Mouse (Mus musculus) right cerebral cortex, postnatal 4 days (tissue): ENCODE data around the gene Atg101.

Source experiments
- DNase-seq: peaks from one replicate; pipeline ENCODE4 v3.0.0-alpha.2; 2022

Gene Atg101

DNA sequence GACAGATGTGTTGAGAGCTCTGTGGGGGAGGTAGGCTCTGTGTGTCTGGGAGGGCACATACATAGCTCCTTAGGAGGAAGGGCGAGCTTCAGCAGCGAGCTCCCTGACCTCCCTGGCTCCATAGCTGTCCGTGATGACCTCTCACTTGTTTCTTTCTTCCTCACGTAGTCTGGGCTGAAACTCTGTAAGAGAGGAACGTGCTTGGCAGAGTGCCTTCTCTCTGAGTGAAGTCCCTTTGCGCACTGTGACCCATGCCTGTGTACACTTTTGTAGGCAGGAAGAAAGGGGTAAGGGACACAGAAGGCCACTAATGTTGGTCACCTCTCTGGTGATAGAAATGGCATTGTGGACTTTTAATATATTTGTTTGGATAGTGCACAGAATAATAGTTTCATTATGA is 3.3 kb downstream of the Atg101 start:
- DNase-seq, result no peak

DNA sequence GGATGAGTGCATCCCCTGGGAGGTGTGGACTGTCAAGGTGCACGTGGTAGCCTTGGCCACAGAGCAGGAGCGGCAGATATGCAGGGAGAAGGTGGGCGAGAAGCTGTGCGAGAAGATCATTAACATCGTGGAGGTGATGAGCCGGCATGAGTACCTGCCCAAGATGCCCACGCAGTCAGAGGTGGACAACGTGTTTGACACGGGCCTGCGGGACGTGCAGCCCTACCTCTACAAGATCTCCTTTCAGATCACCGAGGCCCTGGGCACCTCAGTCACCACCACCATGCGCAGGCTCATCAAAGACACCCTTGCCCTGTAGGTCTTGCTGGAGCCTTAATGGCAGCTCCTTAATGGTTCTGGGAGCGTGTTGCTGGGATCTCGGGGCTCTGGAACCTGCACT is 6.3 kb downstream of the Atg101 start:
- DNase-seq, result no peak

DNA sequence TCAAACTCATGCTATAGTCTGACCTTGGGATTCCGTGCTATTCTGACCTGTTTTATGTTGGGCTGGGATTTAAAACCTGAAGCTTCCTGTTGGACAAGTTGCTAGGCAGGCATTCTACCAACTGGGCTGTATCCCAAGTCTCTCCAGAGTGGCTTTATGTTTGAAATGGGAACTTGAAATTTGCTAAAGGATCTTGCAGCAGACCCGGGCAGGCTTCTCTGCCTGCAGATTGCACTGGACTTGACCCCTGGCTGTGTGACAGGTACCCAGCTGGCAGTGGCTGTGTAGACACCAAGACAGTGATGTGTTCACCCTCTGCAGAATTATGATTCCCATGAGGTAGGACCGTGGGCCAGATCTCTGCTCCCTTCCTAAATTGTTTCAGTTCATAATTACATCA is 7.9 kb downstream of the Atg101 start:
- no peak for DNase-seq

DNA sequence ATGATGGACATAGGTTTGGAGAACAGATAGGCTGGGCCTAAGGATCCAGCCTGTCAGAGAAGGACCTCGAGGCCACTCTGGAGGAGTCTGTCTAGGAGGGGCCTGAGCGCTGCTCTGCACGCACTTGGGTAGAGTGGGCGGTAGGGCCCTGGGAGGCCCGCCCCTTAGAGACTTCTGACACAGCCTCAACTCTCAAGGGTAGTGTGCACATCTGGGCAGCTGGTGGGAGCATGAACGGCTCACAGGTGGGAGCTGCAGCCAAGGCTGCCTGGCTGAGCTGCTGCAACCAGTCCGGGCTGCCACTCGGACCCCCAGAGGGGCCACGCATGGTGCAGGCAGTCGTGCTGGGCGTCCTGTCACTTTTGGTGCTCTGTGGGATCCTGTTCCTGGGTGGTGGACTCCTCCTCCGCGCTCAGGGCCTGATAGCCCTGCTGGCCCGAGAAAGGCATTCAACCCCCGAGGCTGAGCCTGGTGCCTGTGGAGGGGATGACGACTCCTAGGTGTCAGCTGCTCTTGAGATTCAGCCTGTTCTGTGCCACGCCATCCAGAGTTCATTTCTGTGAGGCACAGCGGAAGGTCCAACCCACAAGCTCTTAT is 9.1 kb downstream of the Atg101 start, which contains the start of gene 6030408B16Rik:
Gene 6030408B16Rik (plus strand): TSS at position 188 of the 597 bp plus-strand sequence.
- no peak for DNase-seq

DNA sequence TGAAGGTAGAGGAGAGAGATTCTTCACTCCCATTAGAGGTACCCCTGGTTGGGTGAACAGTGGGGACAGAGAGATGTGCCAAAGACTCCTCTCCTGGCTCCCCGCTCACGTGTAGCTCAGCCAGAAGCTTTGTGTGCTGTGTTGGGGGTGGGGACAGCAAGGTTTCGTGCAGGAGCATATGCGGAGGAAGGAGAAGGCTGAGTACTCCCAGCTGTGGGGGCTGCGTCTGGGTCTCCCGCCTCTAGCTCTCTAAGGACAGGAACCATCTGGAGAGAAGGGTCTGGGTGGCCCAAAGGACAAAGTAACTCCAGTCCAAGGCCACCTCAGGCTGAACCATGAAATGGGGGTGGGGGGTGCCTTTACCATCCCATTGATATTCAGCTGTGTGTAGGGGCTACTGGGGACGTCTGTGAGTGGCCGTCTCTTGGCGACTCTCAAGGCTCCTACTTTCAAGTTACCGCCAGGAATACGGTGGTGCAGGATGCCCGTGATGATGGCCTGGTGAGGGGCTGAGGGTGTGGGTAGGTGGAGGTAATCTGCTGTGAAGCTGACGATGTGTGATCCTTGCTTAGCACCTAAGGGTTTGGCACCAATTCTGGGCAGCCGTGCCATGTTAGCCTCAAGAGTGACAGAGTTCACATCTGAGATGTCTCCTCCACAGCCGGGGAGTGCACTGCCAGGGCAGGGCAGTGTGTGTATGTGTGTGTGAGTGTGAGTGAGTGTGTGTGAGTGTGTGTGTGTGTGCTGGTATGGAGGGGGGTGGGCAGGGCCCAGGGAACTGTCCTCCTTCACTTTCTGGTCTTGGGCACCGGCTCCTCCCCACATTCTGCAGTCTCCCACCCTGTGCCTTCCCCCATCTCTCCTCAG is 10.2 kb downstream of the Atg101 start:
- no peak for DNase-seq

DNA sequence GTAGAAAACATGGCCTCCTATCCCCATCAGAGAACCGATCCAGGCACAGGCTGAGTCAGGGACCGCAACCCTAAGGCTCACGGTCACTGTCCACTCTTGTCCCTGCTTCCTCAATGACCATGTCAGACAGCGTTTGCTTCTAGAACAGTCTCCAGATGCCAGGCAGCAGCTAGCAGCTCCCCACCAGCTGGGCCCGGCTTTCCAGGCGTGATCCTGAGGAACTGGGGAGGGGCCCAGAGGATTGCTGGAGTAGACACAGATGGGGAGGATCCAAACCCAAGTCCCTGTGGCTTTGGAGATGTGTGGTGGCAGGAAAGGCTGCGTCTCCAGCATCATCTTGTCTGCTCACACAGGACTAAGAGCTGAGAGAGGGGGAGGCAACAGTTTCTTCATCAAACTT is 11.0 kb downstream of the Atg101 start:
- no peak for DNase-seq

DNA sequence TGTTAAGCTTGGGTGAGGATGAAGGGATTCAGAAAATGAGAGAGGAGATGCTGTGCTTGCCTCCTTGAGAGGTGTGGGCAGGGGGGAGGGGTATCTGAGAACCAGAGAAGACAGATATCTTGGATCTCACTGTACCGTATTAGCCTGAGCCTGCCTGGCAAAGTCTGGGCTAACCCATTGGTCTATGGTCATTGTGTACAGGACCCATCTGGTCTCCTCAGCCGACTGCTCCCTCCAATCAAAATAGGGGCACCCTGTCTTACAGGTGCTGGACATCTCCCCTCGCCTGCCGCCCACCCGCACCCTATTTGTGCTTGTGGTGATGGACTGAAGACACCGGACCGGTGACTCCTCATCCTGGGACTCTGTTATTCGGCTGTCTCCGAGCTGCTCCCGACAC is 11.5 kb downstream of the Atg101 start:
- no peak for DNase-seq

DNA sequence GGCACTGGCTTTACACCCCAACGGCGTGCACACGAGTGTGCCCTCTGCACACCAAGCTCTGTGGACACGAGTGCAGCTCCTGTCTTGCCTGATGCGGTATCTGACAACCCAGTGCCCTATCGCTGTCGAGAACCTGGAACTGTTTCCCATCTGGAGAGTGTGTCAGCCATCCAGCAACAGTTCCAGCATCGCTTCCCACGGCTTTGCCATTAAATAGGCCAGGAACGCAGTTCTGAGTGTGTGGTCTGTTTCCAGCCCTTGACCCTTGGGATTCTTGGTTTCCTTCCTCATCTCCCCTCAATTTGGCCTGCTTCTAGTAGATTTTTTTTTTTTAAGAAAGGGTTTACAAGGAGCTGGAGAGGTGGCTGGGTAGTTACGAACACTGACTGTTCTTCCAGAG is 12.0 kb downstream of the Atg101 start:
- DNase-seq, result no peak

DNA sequence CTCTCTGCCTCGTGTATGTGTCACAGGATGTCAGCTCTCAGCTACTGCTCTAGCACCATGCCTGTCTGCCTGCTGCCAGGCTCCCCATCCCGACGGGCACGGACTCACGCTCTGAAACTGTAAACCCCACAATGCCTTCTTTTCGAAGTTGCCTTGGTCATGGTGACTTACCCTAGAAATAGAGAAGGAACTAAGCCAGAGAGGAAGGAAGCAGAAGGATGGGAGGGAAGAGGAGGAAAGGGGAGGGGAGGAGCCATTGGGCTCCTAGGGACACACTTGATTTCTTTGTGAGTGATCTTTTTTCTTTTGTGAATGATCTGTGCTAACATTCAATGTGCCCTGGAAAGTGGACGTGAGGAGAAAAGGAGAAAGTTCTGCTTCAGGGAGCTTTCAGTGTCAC is 13.9 kb downstream of the Atg101 start:
- no peak for DNase-seq

DNA sequence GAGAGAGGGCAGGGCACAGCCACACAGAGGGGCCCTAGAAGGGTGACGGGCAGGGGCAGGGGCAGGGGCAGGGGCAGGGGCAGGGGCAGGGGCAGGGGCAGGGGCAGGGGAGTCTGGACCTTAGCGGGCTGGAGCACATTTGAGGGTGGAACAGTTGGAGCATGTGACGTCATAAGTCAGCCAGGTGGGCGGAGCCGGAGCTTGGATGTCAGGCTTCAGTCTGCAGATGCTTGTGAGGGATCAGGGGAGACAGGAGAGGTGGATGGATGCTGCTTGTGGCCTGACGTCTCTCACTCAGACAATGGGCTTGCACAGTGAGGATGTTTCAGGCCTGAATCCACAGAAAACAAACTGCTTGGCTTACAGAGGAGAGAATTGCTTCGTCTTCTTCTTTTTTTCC is 14.5 kb downstream of the Atg101 start:
- no peak for DNase-seq

DNA sequence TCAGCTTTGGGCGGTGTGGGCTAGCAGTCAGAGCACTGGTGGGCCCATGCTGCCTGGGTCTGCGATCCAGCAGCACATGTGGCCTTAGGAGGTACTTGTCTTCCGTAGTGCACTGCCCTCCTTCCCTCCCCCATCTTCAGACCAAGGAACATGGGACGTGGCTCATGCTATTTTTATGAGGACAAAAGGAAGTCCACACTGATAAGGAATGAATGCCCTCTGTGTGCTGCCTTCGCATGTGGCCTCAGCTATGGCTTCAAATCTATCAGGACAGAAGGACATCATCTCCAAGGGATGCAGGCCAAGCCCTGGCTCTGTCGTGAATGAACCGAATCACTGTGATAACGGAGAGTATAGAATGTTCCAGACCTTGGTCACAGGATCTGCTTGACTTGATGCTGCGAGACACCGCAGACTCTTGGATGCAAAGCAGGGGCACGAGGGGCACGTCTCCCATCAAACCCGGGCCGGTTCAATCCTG is 15.4 kb downstream of the Atg101 start:
- DNase-seq, result no peak

DNA sequence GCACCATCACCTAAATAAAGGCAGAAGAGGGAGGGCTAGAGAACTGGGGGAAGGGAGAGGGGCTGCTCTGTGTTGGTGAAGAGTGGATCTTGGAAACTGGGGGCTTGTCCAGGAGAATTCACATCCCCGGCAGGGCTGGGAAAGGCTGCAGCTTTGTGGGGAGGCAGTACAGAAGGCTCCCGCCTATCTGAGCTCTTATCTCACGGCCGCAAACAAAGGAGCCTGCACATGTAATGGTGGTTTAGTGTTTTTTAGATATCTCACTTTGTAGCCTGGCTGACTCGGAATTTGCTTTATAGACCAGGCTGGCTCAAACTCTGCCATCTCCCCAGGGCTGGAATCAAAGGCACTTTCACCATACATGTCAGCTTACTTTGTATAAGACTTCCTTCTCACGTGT is 16.1 kb downstream of the Atg101 start:
- DNase-seq, result no peak

DNA sequence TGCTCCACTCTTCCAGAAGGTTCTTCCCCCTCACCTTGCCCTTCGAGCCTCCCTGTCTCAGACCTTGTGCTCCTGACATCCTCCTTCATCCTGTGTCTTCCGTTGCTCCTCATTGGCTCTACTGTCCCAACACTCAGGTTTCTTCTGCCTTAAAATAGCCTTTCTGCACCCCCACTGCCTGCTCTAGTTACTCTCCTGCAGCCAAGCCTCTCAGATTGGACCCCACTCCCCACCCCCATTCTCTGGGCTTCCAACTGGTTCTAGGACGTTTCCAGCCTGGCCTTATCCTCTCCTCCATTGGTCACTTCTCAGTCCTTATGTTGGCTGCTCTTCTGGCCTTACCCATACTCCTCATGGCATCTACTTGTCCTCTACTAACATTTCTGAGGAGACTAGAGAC is 18.1 kb downstream of the Atg101 start:
- DNase-seq, result no peak

DNA sequence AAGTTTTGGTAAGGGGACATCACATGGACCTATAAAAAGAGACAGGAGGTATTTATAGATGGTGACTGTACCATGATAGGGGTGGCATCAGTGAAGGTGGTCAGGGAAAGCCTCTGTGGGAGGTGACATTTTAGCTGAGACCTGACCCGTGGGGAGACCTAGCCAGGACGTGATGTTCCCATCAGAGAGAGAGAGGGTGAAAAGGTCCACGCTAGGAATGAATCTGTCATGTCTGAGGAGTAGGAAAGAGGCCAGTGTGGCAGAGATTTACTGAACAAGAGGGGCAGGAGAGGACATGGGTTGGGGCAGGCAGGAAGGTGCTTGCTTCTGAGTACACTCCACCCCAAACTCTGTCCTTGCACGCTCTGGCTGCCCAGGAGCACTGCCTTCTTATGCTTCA is 19.8 kb downstream of the Atg101 start:
- DNase-seq, result no peak

DNA sequence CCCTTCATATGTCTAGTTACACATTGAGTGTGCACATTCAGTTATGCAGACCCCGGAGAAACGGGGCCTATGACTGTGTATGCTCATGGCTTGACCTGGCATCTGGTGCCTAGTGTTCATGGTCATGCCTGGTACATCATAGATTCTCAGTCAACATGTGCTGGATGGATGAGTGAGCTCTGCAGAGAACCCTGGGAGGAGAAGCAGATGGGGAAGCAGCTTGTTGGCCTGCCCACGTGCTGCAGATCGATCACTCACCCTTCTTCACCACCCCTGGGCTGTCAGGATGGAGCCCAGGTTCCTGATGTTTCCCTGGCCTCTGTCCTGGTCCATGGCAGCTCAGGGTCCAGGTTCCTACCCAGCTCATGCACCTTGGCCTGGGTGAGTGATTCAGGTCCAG is 22.4 kb downstream of the Atg101 start:
- no peak for DNase-seq

DNA sequence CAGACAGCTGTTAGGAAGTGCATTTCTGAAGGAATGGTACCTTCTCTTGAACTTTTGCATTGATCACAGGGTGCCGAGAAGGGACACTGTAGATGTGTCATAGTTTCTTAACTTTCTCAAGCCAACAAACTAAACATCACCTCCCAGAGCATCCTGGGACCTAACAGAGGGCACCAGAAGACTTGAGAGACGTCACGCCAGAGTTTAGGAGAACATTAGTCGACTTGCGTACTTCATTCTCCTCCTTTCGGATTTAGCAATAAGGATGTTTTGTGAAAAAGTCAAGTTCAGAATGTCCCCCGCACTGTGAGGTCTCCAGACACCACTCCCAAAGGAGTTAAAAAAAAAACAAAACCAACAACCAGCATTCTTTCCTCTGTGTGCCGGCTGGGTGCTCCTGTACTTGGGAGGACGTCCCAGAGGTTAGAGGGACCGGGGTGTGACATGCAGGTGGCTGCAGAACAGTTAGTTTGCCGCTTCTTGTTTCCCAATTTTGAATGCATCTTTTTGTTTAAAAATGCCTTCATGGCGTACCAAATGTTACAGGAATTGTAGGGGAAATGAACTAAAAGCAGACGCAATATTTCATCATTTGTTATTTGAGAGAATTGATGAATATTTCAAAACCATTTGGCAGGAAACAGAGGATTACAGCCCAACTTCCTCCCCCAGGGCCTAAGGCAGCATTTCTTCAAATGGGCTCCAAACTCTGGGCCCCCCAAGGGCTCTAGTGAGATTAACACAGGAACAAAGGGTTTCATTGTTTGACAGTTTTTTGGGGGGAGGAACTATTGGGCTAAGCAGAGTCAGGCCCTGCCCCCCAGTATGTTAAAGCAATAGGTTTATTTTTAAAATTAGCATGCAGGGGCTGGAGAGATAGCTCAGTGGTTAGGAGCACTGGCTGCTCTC is 24.6 kb downstream of the Atg101 start:
- DNase-seq, result no peak

DNA sequence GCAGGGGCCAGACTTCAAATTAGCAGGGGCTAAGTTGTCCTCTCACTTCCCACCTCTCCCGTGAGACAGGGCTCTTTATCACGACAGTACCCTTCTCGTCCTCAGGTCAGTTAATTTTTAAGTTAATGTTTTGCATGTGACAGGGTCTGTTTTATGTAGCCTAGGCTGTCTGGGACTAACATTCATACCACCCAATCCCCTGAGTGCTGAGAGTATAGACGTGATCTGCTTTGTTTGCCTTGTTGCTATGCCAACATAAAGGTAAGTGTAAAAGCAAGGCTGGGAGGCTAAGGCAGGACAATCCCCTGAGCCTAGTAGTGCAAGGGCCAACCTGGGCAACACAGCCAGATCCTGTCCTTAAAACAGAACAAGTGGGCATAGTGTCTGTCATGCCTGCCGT is 25.4 kb downstream of the Atg101 start:
- DNase-seq, result no peak

DNA sequence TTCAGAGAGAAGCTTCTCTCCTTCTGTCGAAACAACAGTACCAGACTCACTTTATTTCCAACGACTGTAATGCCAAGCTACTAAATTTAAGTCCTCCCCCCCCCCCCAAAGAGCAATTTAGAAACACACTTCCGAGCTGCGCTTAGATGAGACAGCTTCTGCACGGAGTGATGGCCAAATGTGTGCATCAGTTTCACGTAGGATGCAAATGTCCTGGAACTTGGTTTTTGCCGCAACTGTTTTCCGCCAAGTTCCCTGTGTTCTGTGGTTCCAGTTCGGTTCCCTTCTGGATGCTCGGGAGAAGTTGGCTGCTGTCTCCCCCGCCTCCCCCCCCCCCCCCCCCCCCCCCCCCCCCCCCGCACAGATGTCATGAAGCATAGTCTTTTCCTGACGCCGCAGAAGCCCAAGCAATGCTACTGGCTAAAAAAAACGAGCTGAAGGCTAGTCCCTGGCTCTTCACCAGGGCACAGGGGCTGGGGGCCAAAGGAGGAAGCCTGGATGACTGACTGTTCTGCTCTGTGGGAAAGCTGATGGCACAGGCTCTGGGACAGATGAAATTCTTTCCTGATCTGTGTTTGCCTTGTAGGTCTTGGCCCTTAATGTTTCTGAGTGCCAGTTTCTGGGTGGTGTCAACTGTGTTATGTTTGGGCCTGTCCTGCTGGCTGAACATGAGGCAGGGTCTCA is 27.2 kb downstream of the Atg101 start:
- no peak for DNase-seq

DNA sequence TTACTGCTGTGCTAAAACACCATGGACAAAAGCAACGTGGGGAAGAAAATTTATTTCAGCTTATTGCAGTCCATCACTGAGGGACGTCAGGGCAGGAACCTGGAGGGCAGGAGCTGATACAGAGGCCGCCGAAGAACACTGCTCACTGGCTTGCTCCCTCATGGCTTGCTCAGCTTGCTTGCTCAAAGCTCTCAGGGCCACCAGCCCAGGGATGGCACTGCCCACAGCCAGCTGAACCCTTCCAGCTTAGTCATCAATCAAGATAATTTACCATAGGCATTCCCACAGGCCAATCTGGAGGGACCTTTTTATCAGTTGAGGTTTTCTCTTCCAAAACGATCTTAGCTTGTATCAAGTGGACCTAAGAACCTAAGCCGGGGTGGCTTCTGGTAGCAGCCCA is 27.9 kb downstream of the Atg101 start:
- DNase-seq, result no peak

DNA sequence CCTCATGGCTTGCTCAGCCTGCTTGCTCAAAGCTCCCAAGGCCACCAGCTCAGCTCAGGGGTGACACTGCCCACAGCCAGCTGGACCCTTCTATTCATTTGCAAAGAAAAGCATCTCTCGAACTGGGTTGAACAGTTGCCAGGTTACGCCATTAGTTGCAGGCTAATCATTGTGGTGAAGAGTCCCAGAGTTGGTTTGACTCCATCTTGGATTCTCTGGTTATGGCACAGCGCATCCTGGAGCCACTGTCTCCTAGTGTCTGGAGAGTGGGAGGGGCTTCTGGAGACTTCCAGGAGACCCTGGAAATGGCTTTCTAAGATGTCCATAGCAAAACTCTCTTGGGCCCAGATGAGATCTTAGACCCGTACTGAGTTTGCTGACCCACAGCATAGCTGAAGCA is 31.3 kb downstream of the Atg101 start:
- DNase-seq, result no peak

DNA sequence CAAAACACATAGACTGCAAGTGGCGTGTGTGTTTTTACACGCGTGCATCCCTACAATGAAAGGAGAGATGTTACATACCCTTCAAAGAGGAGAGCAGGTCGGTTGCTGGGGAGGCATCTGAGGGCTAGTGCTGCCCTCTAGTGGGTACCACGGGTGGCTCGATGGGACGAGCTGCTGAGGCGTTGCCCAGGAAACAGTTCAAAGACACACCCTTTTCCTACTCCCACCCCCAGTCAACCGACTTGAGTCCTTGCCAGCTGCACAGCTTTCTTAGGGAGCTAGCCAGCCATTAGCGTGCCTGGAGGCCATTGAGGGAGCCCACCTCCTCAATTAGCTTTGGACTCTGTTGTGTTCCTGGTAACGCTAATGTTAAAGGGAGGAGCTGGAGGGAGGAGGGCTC is 31.8 kb downstream of the Atg101 start:
- DNase-seq, result peak; percentile 90

DNA sequence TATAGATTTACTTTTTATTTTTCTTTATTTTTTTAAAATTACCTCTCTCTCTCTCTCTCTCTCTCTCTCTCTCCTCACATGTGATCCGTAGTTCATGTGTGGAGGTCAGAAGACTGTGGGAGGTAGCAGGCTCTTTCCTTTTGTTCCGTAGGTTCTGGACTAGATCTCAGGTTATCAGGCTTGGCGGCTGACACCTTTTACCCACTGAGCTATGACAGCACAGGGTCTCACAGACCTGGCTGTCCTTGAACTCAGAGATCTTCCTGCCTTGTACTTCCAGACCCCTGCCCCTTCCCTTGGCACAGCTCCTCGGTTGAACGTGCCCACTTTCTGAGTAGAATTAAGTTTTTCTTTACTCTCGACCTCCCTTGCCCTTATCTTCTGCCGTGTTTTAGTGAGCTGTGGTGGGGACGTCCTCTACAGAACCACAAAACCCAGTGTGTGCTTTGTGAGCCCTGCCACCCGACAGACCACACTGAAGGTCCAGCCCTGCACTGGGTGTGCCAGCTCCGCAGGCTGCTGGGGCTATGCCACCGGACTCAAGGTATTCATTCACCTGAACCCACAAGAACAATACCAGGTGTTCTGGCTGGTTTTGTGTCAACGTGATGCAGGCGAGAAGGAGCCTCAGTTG is 32.3 kb downstream of the Atg101 start:
- DNase-seq, result no peak
